Mouse (Mus musculus) spleen, postnatal 14 days (tissue): ENCODE measurements around the gene Tbc1d22a.
"Not testable (repeated sequence)": the region's sequence is repeated elsewhere in the genome, so short reads cannot be mapped to it uniquely, and the experiment has no call there.

Source experiments
- DNase-seq, 2 experiments: peaks; one replicate each; pipeline ENCODE4 v3.0.0; 2021 to 2022; ENCODE audit warnings: low spot score in 2 of 2

The Tbc1d22a gene

GRCm38 (mm10) chr15:86213753-86214548 lies at the start of gene Tbc1d22a:
Gene Tbc1d22a (plus strand): TSS chr15:86214459.
- DNase-seq: peak; percentile 81 to 89

DNA sequence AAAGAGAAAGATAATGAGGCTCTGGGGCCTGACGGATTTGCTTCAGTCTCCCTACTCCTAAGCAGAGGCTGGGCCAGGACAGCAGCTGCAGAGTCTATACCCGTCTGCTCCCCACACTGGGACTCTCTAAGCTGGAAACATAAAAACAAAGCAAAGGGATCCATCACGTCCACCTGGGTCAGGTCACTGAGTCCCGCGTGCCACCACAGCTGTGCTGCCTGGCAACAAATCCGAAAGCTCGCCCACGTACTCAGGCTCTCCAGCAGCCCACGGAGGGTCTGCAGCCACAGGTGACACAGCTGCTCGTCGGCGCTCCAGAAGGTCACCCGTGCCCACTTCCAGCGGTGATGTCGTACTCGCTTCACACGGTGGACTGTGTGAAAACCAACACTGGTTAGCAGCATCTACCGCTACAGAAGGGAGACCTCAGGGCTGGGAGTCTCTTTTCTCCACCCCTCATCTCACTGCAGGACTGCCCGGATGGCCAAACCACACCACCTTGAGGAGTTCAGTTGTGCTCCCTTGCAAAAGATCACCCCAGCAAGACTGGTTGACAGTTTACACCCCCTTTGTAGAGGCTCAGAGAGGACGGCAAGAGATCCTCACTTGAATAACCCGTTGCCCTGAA lies 49.4 kb upstream of the Tbc1d22a start:
- DNase-seq: no peak

GRCm38 (mm10) chr15:86165811-86166590 lies 48.3 kb upstream of the Tbc1d22a start:
- DNase-seq: no peak

GRCm38 (mm10) chr15:86167032-86167655 lies 47.1 kb upstream of the Tbc1d22a start:
- no peak for DNase-seq

- no peak for DNase-seq
Measured at GRCm38 (mm10) chr15:86167787-86168504, 46.3 kb upstream of the Tbc1d22a start.

- no peak for DNase-seq
Measured at GRCm38 (mm10) chr15:86168505-86168867, 45.8 kb upstream of the Tbc1d22a start.

GRCm38 (mm10) chr15:86168941-86169816 lies 45.1 kb upstream of the Tbc1d22a start:
- DNase-seq: no peak

GRCm38 (mm10) chr15:86169817-86170110 lies 44.5 kb upstream of the Tbc1d22a start:
- DNase-seq: no peak

- DNase-seq: no peak
Measured at GRCm38 (mm10) chr15:86171316-86171715, 42.9 kb upstream of the Tbc1d22a start.

DNA sequence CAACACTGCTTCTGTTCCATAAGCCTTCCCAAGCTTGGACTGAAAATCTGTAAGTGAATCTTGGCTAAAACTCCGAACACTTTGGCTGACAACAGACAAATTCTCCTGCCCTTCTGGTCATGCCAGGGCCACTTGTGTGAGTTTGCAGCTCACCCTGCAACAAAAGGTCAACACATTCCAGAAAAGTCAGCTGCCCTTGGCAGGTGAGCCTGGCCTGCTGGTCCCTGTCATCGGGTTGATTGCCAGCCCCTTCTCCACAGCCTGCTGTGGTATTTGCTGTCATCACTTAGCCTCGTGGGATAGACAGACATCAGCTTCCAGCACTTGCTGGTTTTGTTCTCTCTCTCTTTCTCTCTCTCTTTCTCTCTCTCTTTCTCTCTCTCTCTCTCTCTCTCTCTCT lies 42.1 kb upstream of the Tbc1d22a start:
- DNase-seq: no peak

GRCm38 (mm10) chr15:86172526-86172925 lies 41.7 kb upstream of the Tbc1d22a start:
- DNase-seq: no peak

- DNase-seq: peak in 1 of 2 experiments; percentile 42
Measured at GRCm38 (mm10) chr15:86173136-86173985, 40.9 kb upstream of the Tbc1d22a start.

- DNase-seq: no peak
Measured at GRCm38 (mm10) chr15:86175253-86176050, 38.8 kb upstream of the Tbc1d22a start.

GRCm38 (mm10) chr15:86176166-86176565 lies 38.1 kb upstream of the Tbc1d22a start:
- DNase-seq: no peak

DNA sequence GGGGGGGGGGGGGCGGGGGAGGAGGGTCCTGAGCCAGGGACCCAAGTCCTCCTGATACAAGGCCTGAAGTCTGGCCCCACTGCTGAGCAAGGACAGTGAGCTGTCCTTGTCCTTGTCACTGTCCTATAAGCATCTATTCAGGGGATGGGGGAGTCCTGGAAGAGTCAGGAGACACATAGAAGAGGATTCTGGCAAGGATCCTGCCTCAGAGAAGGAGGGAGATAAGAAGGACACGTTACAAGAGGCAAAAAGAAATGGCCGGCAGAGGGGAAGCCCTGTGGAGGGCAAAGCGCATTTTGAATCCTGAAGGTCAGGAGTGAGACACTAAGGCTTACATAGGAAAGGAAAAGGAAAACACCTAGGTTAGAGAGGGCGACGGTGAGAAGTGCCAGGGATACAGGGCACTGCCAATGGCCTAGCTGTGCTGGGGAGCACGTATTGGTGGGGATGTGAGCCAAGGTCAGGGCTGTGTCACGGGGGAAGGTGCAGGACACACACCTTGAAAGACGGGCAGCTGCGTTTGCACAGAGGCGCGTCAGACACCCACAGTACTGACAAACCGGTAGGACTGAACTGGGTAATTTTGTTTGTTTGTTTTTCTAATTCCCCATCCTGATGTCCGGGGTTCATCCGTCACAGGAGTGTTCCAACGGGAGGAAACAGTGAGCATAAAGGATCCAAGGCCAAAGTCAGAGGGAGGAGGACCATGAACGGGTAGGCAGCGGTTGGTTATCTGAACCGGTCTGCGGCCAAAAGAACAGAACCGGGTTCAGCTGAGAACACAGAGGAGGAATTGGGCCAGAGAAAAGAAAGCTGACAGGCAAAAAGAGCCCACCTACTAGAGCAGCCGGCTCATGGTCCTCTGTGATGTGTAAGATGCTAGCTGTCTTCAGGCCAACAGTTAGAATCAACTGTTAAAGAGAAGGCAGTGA lies 37.2 kb upstream of the Tbc1d22a start:
- DNase-seq: no peak

DNA sequence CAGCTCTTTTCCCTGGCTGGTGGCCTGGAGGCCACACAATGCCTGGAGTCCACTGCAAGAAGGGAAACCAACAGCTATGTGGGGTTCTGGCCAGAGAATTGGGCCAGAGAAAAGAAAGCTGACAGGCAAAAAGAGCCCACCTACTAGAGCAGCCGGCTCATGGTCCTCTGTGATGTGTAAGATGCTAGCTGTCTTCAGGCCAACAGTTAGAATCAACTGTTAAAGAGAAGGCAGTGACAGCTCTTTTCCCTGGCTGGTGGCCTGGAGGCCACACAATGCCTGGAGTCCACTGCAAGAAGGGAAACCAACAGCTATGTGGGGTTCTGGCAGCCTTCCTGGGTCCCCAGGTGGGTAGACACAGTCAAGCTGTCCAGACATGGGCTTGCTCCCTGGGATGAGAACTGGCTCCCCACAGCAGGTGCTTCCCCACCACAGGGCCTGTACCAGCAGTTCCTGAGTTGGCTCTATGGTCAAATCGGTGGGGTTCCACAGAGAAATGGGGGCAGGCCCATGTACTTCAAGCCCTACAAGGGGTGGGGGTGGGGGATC lies 36.5 kb upstream of the Tbc1d22a start:
- not testable (repeated sequence) for DNase-seq

DNA sequence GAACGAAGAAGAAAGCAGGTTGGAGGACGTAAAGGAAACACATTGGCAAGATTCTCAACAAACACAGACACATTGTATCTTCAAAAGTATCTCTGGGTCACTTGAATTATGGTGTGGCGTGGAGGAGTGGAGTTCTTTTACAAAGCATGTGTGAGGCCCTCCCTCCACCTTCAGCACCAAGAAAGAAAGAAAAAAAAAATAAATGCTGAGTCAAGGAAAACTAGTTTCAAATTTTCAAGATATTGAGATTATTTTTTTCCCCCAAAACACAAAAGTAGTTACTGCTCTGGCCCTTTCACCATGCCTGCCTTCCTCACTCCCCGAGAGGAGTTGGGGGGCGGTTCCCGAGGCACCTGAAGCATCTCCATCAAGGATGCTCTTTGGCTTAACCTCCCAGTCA lies 35.7 kb upstream of the Tbc1d22a start:
- no peak for DNase-seq
